In the genomic region with DNA sequence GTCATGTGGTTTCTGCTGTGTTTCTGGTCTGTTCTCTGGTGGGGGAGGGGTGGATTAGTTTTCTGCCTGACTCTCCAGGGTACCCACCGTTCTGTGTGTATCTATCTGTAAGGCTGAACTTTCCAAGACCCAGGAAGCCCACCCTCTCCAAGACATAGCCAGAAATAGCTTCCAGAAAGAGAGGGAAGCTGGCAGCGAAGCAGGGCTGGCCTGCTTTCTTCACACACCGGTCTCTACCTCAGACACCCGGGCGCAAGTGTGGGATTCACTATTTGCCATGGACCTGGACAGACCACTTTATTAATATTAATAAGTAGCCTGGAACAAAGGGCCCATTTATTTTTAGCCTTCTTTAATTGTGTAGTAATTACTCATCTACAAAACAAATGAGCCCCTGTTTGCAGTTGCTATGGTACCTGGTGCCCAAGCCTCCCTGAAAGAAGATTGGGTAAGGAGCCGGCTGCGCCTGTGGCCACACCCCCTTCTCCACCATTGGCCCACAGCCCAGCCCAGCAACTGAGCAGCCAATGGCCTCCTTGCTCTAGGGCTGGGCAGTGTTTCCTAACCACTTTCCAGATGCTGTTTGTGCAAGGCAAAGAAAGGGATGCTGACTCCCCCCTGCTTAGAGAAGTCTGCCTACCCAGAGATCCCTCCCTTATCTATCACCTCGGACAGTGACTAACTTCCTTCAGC, we compare ENCODE assay signal across 8 mouse cellular contexts.
DNase-seq lines count a peak whose midpoint lies in the region; ATAC-seq and TF ChIP-seq lines count a peak whose summit lies in the region.

No protein-coding gene starts in this region.

- H3K27ac ChIP-seq in forebrain, embryonic 11.5 days (ENCODE audit: low read depth, low read length), result peak overlapping the region; percentile 84
- H3K27ac ChIP-seq in liver, postnatal 0 days (ENCODE audit: low read depth), result no peak overlapping the region

- no peak for TF ChIP-seq CTCF in liver, postnatal 0 days (IDR thresholded peaks at IDR 0.05; ENCODE audit: low read depth)

- peak overlapping the region; percentile 24; the same call in 1 of the 2 replicates for H3K4me2 ChIP-seq in forebrain, embryonic 11.5 days (ENCODE audit: low read depth, low read length, severe bottlenecking)
- H3K4me2 ChIP-seq in liver, postnatal 0 days (ENCODE audit: low read depth, low read length), result no peak overlapping the region

- H3K9ac ChIP-seq in forebrain, embryonic 11.5 days (ENCODE audit: low read length), result 0 out of 2 replicates have a peak overlapping the region, but pooled peaks have one; percentile 24
- H3K9ac ChIP-seq in liver, postnatal 0 days (replicated peaks), result no peak overlapping the region

- intact Hi-C loops in heart, postnatal 25 days (cut with DNase I), result no loop called here

- H3K9me3 ChIP-seq in forebrain, embryonic 11.5 days (ENCODE audit: control insufficient read depth, low read length), result no peaks in the 10 kb centered on the region
- no peaks in the 10 kb centered on the region for H3K9me3 ChIP-seq in liver, postnatal 0 days (ENCODE audit: low read length)

- no peaks in the 10 kb centered on the region; the same call in 1 of the 2 replicates for H3K36me3 ChIP-seq in forebrain, embryonic 11.5 days (ENCODE audit: control insufficient read depth, insufficient read depth, low read length)
- H3K36me3 ChIP-seq in liver, postnatal 0 days (replicated peaks; ENCODE audit: insufficient read depth, low read length), result no peaks in the 10 kb centered on the region

- no peak for TF ChIP-seq EP300 in liver, postnatal 0 days (IDR thresholded peaks at IDR 0.05; ENCODE audit: low read depth)

- H3K27me3 ChIP-seq in forebrain, embryonic 11.5 days (ENCODE audit: control insufficient read depth, insufficient read depth, low read length), result peaks cover 3% of the 10 kb centered on the region; the same call in 1 of the 2 replicates
- no peaks in the 10 kb centered on the region for H3K27me3 ChIP-seq in liver, postnatal 0 days (ENCODE audit: insufficient read depth, low read length)

- peaks cover 14% of the 10 kb centered on the region for H3K4me1 ChIP-seq in forebrain, embryonic 11.5 days (replicated peaks; ENCODE audit: control insufficient read depth, insufficient read depth, low read length)
- H3K4me1 ChIP-seq in liver, postnatal 0 days (ENCODE audit: insufficient read depth), result no peaks in the 10 kb centered on the region

- no peak overlapping the region for H3K4me3 ChIP-seq in forebrain, embryonic 11.5 days (ENCODE audit: low read depth, low read length)
- no peak overlapping the region for H3K4me3 ChIP-seq in liver, postnatal 0 days (ENCODE audit: low read depth, low read length)

- peak; percentile 95 for ATAC-seq in forebrain, embryonic 11.5 days (replicated peaks; ENCODE audit: low FRiP score)
- ATAC-seq in liver, postnatal 0 days, result peak; percentile 72

- DNase-seq in 416B (ENCODE audit: low read depth), result peak; percentile 37
- DNase-seq in adrenal gland, postnatal 25 days, result peak; percentile 77
- peak; percentile 91 for DNase-seq in forebrain, embryonic 11.5 days (ENCODE audit: low spot score)
- DNase-seq in heart, postnatal 25 days (ENCODE audit: low spot score), result peak; percentile 32
- DNase-seq in layer of hippocampus, adult 9-10 months (ENCODE audit: low spot score), result peak; percentile 56
- DNase-seq in liver, postnatal 0 days, result peak; percentile 52
- peak; percentile 44 for DNase-seq in ovary, postnatal 14 days (ENCODE audit: low spot score)
- no peak for DNase-seq in spleen, postnatal 14 days (ENCODE audit: low spot score in 2 of 2)

- 34% methylated on average over 8 of the region's 8 CpGs for WGBS in forebrain, embryonic 11.5 days
- 68% methylated on average over 8 of the region's 8 CpGs for WGBS in liver, postnatal 0 days (ENCODE audit: insufficient replicate concordance)

Comparison
In these comparisons a context has a peak if more than half of its experiments do, and no peak if none do; other contexts are left out.
1. DNase-seq: peak in 416B (single experiment), adrenal gland, postnatal 25 days (single experiment), forebrain, embryonic 11.5 days (single experiment), heart, postnatal 25 days (single experiment), layer of hippocampus, adult 9-10 months (single experiment), liver, postnatal 0 days (single experiment) and ovary, postnatal 14 days (single experiment); none in spleen, postnatal 14 days (0 of 2).